Mouse (Mus musculus) kidney, postnatal 0 days (tissue): Measurements from ENCODE around the gene Myo5c. TPM values are rescaled to one million over a fixed set of nuclear protein-coding genes. Genes with fewer than 3 reads are reported as not detected.

Experiments
- ATAC-seq: fragments of 200-750 bp; cut with Nextera tagmentation; replicated peaks from 2 replicates; pipeline ENCODE4 v1.8.0; 2017; ENCODE audit warnings: low read depth, moderate number of reproducible peaks, moderate TSS enrichment, moderate library complexity; ENCODE audit not compliant: low FRiP score
- DNase-seq: peaks from one replicate; pipeline ENCODE4 v3.0.0-alpha.2; 2016; ENCODE audit warnings: low spot score
- H3K27ac ChIP-seq: fragments of 300-500 bp; sonication (generic); 2 replicates; pipeline ENCODE4 v1.5.1; 2014; ENCODE audit warnings: mild to moderate bottlenecking
- H3K27me3 ChIP-seq: fragments of 300-500 bp; sonication (generic); 2 replicates; pipeline ENCODE4 v1.6.1; 2014; ENCODE audit warnings: low read length, mixed read lengths; ENCODE audit not compliant: insufficient read depth
- H3K36me3 ChIP-seq: fragments of 300-500 bp; sonication (generic); 2 replicates; pipeline ENCODE4 v1.6.1; 2014; ENCODE audit warnings: low read length, mixed read lengths; ENCODE audit not compliant: insufficient read depth
- H3K4me1 ChIP-seq: fragments of 300-500 bp; sonication (generic); replicated peaks from 2 replicates; pipeline ENCODE4 v1.6.1; 2014; ENCODE audit warnings: antibody characterized with exemption, low read length, mixed read lengths; ENCODE audit not compliant: insufficient read depth
- H3K4me2 ChIP-seq: fragments of 300-500 bp; sonication (generic); 2 replicates; pipeline ENCODE4 v1.6.1; 2014; ENCODE audit warnings: mild to moderate bottlenecking, low read length, moderate library complexity, mixed read lengths
- H3K4me3 ChIP-seq: fragments of 300-500 bp; sonication (generic); replicated peaks from 2 replicates; pipeline ENCODE4 v1.5.1; 2014; ENCODE audit warnings: low read depth, low read length
- H3K9ac ChIP-seq: fragments of 300-500 bp; sonication (generic); 2 replicates; pipeline ENCODE4 v1.6.1; 2014; ENCODE audit warnings: low read depth, low read length
- H3K9me3 ChIP-seq: fragments of 300-500 bp; sonication (generic); replicated peaks from 2 replicates; pipeline ENCODE4 v1.6.1; 2016; ENCODE audit warnings: low read length, inconsistent platforms, mixed read lengths
- CTCF ChIP-seq: IDR thresholded peaks from 2 replicates; pipeline ENCODE4 v1.5.1; 2016; ENCODE audit warnings: antibody characterized with exemption, low read depth, mild to moderate bottlenecking, moderate library complexity
- WGBS: fragments of 180-500 bp; shearing (Covaris S2); extraction: QIAGEN DNeasy Blood & Tissue Kit; methylation state at CpG from one replicate; pipeline ENCODE4 v1.1.7; 2014; 5-methylcytosine and 5-hydroxymethylcytosine counted together
- polyA plus RNA-seq: library from polyadenylated mRNA; unstranded; fragments of >200 nt; fragmentation: Nextera tagmentation; extraction: Ambion mirVana; gene quantifications from 2 replicates; pipeline ENCODE4 v1.2.1, GENCODE M21; 2015

The Myo5c gene
- polyA plus RNA-seq, 1 experiment from 2014 or later, result 2.4 TPM

DNA sequence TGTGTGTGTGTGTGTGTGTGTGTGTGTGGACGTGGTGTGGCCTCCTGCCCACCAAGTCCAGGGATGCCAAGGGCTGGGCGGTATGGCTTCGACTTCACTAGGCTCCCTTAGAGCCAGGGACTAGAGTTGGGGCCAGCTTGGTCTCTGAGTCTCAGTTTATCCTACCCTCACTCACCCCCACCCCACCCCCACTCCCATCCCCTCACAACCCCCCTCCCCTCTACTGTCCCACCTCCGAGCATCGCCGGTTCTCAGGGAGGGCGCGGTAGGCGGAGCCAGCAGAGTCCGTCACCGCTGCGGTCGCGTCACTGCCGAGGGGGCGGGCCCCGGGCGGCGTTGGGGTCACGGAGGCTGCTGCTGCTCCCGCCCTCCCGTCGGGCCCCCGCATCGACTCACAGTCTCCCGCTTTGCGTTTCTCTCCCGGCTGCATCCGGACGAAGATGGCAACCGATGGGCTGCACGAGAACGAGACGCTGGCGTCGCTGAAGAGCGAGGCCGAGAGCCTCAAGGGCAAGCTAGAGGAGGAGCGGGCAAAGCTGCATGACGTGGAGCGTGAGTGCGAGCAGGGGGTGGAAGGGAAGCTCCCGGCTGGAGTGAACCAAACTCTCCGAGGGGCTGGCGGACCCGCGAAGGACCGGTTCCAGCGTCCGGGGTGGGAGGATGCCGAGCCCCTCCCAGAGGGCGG, 82.2 kb downstream of the Myo5c start:
- H3K4me2 ChIP-seq, result peak overlapping the region; percentile 64
- under 1% methylated on average over 52 of the region's 52 CpGs for WGBS
- peak overlapping the region; percentile 62 for H3K9ac ChIP-seq
- ATAC-seq, result peak; percentile 82
- peaks cover 10% of the 10 kb centered on the region; the same call in 1 of the 2 replicates for H3K4me1 ChIP-seq
- TF ChIP-seq CTCF, result peak; percentile 37; the same call in 1 of the 2 replicates
- no peaks in the 10 kb centered on the region for H3K36me3 ChIP-seq
- peak overlapping the region; percentile 70 for H3K27ac ChIP-seq
- peak overlapping the region; percentile 61 for H3K4me3 ChIP-seq
- no peaks in the 10 kb centered on the region for H3K9me3 ChIP-seq
- H3K27me3 ChIP-seq, result no peaks in the 10 kb centered on the region
- DNase-seq, result peak; percentile 79

DNA sequence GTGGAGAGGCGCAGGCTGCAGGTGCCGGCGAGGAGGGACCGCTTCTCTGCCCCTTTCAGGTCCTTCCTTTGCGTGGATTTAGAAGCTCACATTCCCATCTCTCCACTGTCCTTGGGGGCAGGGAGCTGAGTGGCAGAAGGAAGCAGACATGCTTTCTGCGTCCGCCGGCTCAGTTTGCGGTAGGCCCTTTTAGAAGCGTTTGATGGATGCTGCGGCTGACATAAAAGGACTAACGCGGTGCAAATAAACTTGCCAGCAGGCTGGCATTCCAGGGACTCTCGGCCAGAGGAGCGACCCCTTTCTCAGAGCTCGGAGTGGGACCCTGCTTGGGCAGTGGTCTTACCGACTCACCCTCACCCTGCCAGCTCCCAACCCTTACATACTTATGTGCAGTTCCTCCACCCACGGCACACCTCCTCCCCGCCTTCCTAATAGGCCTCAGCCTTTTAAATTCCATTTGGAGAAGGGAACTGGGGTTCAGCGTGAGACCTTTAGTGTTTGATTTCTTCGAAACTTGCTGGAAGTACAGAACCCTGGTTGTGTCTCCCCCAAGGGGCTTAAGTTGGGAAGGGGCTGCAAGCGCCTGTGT, 82.8 kb downstream of the Myo5c start:
- WGBS, result 3% methylated on average over 22 of the region's 22 CpGs
- Histone ChIP-seq H3K4me3 (peak overlapping the region; percentile 61), H3K4me2 (peak overlapping the region; percentile 64), H3K4me1 (peaks cover 10% of the 10 kb centered on the region; the same call in 1 of the 2 replicates), H3K27ac (peak overlapping the region; percentile 70), H3K9ac (peak overlapping the region; percentile 62), H3K36me3 (no peaks in the 10 kb centered on the region), H3K27me3 (no peaks in the 10 kb centered on the region), H3K9me3 (no peaks in the 10 kb centered on the region)
- TF ChIP-seq CTCF, result no peak; the same call in 1 of the 2 replicates
- ATAC-seq (no peak), DNase-seq (peak; percentile 50)

DNA sequence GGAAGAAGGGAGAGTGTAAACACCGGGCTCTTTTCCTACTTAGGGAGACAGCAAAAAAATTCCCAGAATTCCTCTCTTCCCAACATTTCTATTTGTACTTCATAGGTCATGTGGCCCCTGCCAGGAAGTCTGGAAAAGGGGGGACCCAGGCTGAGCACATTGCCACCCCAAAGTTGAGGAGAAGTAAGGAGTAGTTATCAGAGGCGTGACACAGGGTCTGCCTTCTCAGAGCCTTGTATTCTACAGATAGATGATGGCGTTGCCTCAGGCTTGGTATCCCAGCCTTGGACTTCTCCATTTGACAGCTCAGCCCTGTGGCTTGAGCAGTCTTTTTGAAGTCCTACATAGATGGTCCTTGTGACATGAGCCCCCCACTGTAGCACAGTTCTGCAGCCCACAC, 83.4 kb downstream of the Myo5c start:
- Histone ChIP-seq H3K4me3 (no peak overlapping the region), H3K27me3 (no peaks in the 10 kb centered on the region), H3K27ac (no peak overlapping the region), H3K36me3 (no peaks in the 10 kb centered on the region), H3K9ac (no peak overlapping the region), H3K4me1 (peaks cover 10% of the 10 kb centered on the region; the same call in 1 of the 2 replicates), H3K9me3 (no peaks in the 10 kb centered on the region), H3K4me2 (peak overlapping the region; percentile 64)
- WGBS, result 68% methylated on average over 3 of the region's 3 CpGs
- ATAC-seq, result no peak
- DNase-seq, result no peak
- no peak for TF ChIP-seq CTCF

DNA sequence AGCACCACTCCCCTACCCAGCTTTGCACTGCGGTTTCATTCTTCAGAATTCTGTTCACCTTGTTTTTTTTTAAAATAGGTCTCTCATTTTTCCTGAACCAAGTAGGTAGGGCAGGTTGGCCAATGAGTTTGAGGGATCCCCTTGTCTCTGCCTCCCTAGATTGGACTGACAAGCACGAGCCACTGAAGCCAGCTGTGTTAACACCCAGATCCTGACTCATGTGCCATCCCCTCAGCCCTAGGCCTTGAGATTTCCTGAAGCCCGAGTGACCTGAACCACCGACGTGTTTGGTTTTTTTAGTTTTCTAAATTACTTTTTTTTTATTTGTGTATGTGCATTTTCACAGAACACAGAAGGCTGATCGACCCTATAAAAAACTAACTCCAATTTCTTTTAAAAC, 85.0 kb downstream of the Myo5c start:
- Histone ChIP-seq H3K9ac (no peak overlapping the region), H3K4me3 (no peak overlapping the region), H3K36me3 (no peaks in the 10 kb centered on the region), H3K9me3 (no peaks in the 10 kb centered on the region), H3K4me2 (no peak overlapping the region), H3K27me3 (no peaks in the 10 kb centered on the region), H3K27ac (no peak overlapping the region), H3K4me1 (peaks cover 10% of the 10 kb centered on the region; the same call in 1 of the 2 replicates)
- DNase-seq (no peak), ATAC-seq (no peak)
- TF ChIP-seq CTCF, result no peak
- 86% methylated on average over 6 of the region's 6 CpGs for WGBS

DNA sequence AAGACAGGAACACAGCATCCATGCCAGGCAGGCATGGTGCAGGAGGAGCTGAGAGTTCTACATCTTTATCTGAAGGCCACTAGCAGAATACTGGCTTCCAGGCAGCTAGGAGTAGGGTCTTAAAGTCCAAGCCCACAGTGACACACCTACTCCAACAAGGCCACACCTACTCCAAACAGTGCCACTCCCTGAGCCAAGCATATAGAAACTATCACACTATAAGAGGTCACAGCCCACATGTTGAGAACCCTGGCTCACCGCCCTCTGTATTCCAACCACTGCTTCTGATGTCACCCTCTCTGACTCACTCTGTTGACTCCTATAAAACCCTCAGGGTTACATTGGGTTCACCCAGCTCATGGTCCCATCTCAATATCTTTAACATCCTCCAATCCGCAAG, 86.4 kb downstream of the Myo5c start:
- DNase-seq (no peak), ATAC-seq (no peak)
- Histone ChIP-seq H3K36me3 (no peaks in the 10 kb centered on the region), H3K9me3 (no peaks in the 10 kb centered on the region), H3K4me1 (peaks cover 10% of the 10 kb centered on the region; the same call in 1 of the 2 replicates), H3K27me3 (no peaks in the 10 kb centered on the region), H3K27ac (no peak overlapping the region), H3K9ac (no peak overlapping the region), H3K4me3 (no peak overlapping the region), H3K4me2 (no peak overlapping the region)
- 90% methylated on average over 2 of the region's 2 CpGs for WGBS
- TF ChIP-seq CTCF, result no peak

DNA sequence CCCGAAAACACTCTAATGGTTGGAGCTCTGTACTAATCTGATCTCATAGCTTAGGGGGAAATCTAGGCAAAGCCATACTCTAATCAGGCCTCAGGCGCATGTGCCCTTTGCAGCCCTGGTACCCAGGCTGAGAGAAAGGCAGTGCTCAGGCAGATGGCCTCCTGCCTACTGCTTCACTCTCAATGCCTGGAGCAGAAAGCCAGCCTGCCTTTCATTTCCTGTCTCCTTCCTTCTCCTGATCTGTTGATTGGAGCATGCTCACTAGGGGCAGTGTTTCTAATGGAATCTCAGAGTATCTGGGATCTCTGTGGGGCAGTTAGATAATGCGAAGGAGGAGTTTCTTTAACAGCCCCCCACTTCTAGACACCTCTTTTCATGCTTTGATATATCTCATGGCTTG, 87.5 kb downstream of the Myo5c start:
- no peak overlapping the region for H3K9ac ChIP-seq
- WGBS, result 85% methylated on average over 3 of the region's 3 CpGs
- no peaks in the 10 kb centered on the region for H3K36me3 ChIP-seq
- no peaks in the 10 kb centered on the region for H3K27me3 ChIP-seq
- no peaks in the 10 kb centered on the region for H3K9me3 ChIP-seq
- H3K4me3 ChIP-seq, result no peak overlapping the region
- DNase-seq, result peak; percentile 30
- H3K27ac ChIP-seq, result no peak overlapping the region
- H3K4me1 ChIP-seq, result peaks cover 10% of the 10 kb centered on the region; the same call in 1 of the 2 replicates
- TF ChIP-seq CTCF, result peak; percentile 39; the same call in 1 of the 2 replicates
- ATAC-seq, result no peak
- H3K4me2 ChIP-seq, result no peak overlapping the region
